Mouse (Mus musculus) midbrain, embryonic 11.5 days (tissue): ENCODE measurements around the gene Dnah14. TPM values are rescaled to one million over a fixed set of nuclear protein-coding genes. Genes with fewer than 3 reads are reported as not detected.

Source experiments
- ATAC-seq: fragments of 200-750 bp; cut with Nextera tagmentation; 2 replicates; pipeline ENCODE4 v1.8.0; 2017; ENCODE audit warnings: moderate TSS enrichment, moderate library complexity; ENCODE audit not compliant: low FRiP score
- DNase-seq: peaks from one replicate; pipeline ENCODE4 v3.0.0; 2015; ENCODE audit warnings: low spot score; ENCODE audit errors: missing footprints
- H3K27ac ChIP-seq: fragments of 300-500 bp; sonication (generic); 2 replicates; pipeline ENCODE4 v1.5.1; 2014; ENCODE audit warnings: low read depth, low read length
- H3K27me3 ChIP-seq: fragments of 300-500 bp; sonication (generic); 2 replicates; pipeline ENCODE4 v1.6.1; 2014; ENCODE audit warnings: mild to moderate bottlenecking, low read length, moderate library complexity, mixed read lengths; ENCODE audit not compliant: control insufficient read depth, insufficient read depth
- H3K36me3 ChIP-seq: fragments of 300-500 bp; sonication (generic); 2 replicates; pipeline ENCODE4 v1.6.1; 2014; ENCODE audit warnings: mild to moderate bottlenecking, low read length, moderate library complexity, mixed read lengths; ENCODE audit not compliant: control insufficient read depth, insufficient read depth
- H3K4me1 ChIP-seq: fragments of 300-500 bp; sonication (generic); 2 replicates; pipeline ENCODE4 v1.6.1; 2014; ENCODE audit warnings: low read length; ENCODE audit not compliant: control insufficient read depth, insufficient read depth
- H3K4me2 ChIP-seq: fragments of 300-500 bp; sonication (generic); 2 replicates; pipeline ENCODE4 v1.6.1; 2014; ENCODE audit warnings: mild to moderate bottlenecking, moderate library complexity
- H3K4me3 ChIP-seq: fragments of 300-500 bp; sonication (generic); 2 replicates; pipeline ENCODE4 v1.5.1; 2014; ENCODE audit warnings: low read depth, low read length
- H3K9ac ChIP-seq: fragments of 300-500 bp; sonication (generic); 2 replicates; pipeline ENCODE4 v1.6.1; 2014; ENCODE audit warnings: low read length
- H3K9me3 ChIP-seq: fragments of 300-500 bp; sonication (generic); 2 replicates; pipeline ENCODE4 v1.6.1; 2016; ENCODE audit warnings: low read length; ENCODE audit not compliant: control insufficient read depth
- WGBS: fragments of 180-500 bp; shearing (Covaris S2); extraction: QIAGEN DNeasy Blood & Tissue Kit; methylation state at CpG from one replicate; pipeline ENCODE4 v1.1.7; 2014; 5-methylcytosine and 5-hydroxymethylcytosine counted together
- polyA plus RNA-seq: library from polyadenylated mRNA; unstranded; fragments of >200 nt; fragmentation: Nextera tagmentation; extraction: Ambion mirVana; gene quantifications from 2 replicates; pipeline ENCODE4 v1.2.1, GENCODE M21; 2014

The Dnah14 gene
- polyA plus RNA-seq, 1 experiment from 2014 or later, result 2.7 TPM

DNA sequence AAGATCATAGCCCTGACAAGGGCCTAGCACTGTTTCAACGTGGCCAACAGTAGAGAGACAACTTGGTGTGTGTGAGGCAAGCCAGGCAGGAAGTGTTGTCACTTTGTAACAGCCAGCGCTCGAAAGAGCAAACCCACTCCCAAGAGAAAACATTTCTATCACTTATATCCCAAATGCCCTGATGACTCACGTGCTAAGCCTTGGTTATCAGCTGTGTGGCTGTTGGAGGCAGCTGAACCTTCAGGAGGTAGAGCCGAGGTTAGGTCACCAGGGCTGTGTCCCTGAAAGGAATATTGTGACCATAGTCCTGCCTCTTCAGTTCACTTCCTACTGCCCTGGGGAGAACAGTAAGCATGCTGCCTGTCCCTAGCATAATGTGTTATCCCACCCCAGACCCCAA, 25.5 kb upstream of the Dnah14 start:
- Histone ChIP-seq H3K36me3 (no peaks in the 10 kb centered on the region), H3K27ac (no peak overlapping the region), H3K4me3 (no peak overlapping the region), H3K9me3 (no peaks in the 10 kb centered on the region), H3K4me2 (no peak overlapping the region), H3K9ac (no peak overlapping the region), H3K27me3 (no peaks in the 10 kb centered on the region), H3K4me1 (no peaks in the 10 kb centered on the region)
- WGBS, result 70% methylated on average over 5 of the region's 5 CpGs
- no peak for DNase-seq
- ATAC-seq, result no peak

DNA sequence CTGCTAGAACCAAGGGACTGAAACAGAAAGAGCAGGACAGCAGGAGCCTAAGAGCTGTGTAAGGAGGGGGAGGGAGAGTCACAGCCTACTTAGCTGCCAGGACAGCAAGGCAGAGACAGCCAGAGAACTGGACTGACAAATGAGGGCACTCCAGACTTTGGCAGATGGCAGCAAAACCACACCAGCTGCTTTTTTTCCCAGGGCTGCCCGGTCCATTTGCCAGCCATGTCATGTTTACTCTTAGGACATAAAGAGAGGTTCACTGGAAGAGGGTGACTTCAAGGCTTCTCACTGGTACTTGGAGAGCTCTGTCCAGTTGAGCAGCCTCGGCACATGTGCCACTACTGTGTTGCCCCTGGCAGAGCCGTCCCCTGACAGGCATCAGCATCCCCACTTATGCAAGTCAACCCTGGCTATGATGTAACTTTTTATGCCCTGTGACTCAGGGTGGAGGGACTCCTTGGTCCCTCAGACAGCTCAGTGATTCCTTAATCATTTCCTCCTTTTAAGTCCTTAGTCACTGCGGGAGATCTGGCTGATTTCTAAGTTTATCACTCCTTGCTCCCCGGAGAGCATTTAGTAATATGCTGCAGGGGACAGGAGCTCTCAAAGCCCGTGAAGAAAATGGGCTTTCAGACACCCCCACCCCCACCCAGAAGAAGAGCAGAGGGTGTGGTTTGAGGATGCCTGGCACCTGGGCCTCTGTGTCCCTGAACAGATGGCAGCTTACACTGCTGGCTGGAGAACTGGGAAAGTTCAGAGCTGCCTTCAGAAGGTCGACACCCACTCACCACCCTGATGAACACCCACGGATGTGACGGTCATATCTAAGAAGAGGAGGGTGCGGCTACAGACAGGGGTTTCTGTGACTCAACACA, 23.6 kb upstream of the Dnah14 start:
- DNase-seq, result peak; percentile 62
- ATAC-seq, result no peak
- H3K9me3 ChIP-seq, result no peaks in the 10 kb centered on the region
- H3K9ac ChIP-seq, result no peak overlapping the region
- no peak overlapping the region for H3K4me2 ChIP-seq
- 46% methylated on average over 10 of the region's 10 CpGs for WGBS
- H3K4me1 ChIP-seq, result no peaks in the 10 kb centered on the region
- no peaks in the 10 kb centered on the region for H3K27me3 ChIP-seq
- no peak overlapping the region for H3K27ac ChIP-seq
- no peaks in the 10 kb centered on the region for H3K36me3 ChIP-seq
- H3K4me3 ChIP-seq, result no peak overlapping the region

DNA sequence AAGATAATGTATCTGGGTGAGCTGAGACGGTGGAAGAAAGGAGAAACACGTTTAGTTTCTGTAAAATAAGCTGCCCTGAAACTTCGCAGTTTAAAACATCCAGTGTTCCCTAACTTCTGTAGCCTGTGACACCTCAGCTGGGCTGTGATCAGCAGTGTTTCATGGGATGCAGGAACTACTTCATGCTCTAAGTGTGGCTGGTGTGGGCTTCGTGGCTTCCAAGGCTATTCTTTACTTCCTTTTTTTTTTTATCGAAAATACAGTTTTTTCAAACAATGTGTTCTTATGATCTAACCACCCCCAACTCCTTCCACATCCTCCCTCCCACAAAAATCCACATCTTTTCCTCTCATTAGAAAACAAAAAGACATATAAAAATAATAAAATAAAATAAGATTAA, 20.9 kb upstream of the Dnah14 start:
- DNase-seq (no peak), ATAC-seq (no peak)
- no peak overlapping the region for H3K4me3 ChIP-seq
- H3K36me3 ChIP-seq, result no peaks in the 10 kb centered on the region
- no peak overlapping the region for H3K4me2 ChIP-seq
- no peaks in the 10 kb centered on the region for H3K9me3 ChIP-seq
- no peaks in the 10 kb centered on the region for H3K4me1 ChIP-seq
- 89% methylated on average over 5 of the region's 5 CpGs for WGBS
- H3K27ac ChIP-seq, result no peak overlapping the region
- no peak overlapping the region for H3K9ac ChIP-seq
- no peaks in the 10 kb centered on the region for H3K27me3 ChIP-seq

DNA sequence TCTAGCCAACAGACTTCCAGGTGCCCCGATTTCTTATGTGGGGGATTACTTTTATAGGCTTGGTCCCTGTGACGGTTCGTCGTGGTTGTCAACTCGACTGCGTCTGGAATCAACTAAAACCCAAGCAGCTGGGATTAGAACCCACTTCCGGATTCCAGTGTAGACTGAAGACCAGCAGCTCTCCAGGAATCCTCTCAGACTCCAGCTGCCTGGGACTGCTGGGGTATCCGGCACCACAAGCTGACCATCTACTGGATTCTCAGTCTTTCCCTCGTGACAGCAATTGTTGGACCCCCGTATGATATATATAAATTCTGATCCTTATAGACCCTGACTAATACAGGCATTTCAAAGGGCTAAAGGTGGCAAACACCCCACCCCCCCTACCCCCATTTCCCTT, 16.7 kb upstream of the Dnah14 start:
- no peak for ATAC-seq
- peak; percentile 53 for DNase-seq
- 79% methylated on average over 10 of the region's 10 CpGs for WGBS
- no peak overlapping the region for H3K4me3 ChIP-seq
- no peak overlapping the region for H3K9ac ChIP-seq
- H3K27ac ChIP-seq, result no peak overlapping the region
- H3K4me1 ChIP-seq, result no peaks in the 10 kb centered on the region
- no peaks in the 10 kb centered on the region for H3K36me3 ChIP-seq
- H3K4me2 ChIP-seq, result no peak overlapping the region
- no peaks in the 10 kb centered on the region for H3K9me3 ChIP-seq
- H3K27me3 ChIP-seq, result no peaks in the 10 kb centered on the region

DNA sequence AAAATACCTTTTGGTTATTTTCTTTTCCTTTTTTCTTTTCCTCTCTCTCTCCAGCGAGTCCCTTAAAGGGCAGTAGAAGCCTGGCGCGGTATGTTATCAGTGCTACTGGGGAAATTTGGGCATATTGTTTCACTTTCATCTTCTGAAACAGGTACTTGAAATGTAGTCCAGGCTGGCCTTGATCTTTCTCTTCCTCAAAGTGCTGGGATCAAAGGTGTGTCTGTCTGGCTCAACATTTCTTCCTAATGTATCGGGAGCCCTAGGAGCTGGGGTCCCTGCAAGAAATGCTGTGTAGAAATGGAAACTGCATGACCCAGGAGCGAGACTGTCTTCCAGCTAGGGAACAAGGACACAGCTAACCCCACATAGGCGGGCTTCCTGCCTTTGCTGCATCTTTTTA, 16.0 kb upstream of the Dnah14 start:
- peak; percentile 59 for DNase-seq
- Histone ChIP-seq H3K9ac (no peak overlapping the region), H3K4me3 (no peak overlapping the region), H3K27ac (no peak overlapping the region), H3K4me1 (no peaks in the 10 kb centered on the region), H3K36me3 (no peaks in the 10 kb centered on the region), H3K9me3 (no peaks in the 10 kb centered on the region), H3K27me3 (no peaks in the 10 kb centered on the region), H3K4me2 (no peak overlapping the region)
- ATAC-seq, result no peak
- WGBS, result 90% methylated on average over 6 of the region's 6 CpGs

DNA sequence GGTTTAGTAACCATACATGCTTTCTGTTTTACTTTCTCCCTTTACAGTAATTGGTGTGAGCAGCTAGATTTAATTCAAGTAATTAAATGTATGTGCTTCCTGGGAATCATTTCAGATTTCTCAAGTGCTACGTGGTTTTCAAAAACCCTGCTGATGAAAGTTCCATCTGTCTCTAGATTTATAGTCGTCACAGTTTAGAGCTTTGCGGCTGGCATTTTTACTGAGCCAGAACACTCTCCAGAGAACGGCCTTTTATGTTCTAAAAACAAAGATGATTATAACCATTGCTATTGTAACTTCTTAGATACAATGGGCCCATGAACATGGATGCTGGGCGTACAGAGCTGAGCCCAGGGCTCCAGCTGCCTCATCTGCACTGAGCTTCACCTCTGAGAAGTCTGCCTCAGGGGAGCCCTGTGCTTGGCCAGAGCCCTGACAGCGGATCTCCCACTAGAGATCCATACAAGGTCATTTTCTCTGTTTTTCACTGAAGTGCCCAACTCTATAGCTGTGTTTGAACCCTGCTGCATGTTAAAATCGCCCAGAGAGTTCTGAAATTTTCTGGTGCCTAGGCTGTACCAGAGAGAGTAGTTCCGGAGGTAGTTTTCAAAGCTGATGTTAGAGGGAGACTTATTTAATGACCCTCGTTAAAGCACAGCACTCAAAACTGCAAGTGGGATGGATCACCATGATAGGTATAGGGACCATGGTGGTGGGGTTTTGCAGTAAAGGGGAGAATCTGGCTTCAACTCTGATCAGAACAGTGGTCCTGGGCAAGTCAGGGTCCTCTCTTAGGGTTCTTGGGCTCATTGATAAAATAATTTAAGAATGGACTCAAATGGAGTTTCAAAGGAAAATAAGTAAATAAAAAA, 15.2 kb upstream of the Dnah14 start:
- Histone ChIP-seq H3K27me3 (no peaks in the 10 kb centered on the region), H3K4me1 (no peaks in the 10 kb centered on the region), H3K4me2 (no peak overlapping the region), H3K27ac (no peak overlapping the region), H3K36me3 (no peaks in the 10 kb centered on the region), H3K4me3 (no peak overlapping the region), H3K9me3 (no peaks in the 10 kb centered on the region), H3K9ac (no peak overlapping the region)
- DNase-seq (peak; percentile 41), ATAC-seq (no peak)
- 71% methylated on average over 9 of the region's 9 CpGs for WGBS

DNA sequence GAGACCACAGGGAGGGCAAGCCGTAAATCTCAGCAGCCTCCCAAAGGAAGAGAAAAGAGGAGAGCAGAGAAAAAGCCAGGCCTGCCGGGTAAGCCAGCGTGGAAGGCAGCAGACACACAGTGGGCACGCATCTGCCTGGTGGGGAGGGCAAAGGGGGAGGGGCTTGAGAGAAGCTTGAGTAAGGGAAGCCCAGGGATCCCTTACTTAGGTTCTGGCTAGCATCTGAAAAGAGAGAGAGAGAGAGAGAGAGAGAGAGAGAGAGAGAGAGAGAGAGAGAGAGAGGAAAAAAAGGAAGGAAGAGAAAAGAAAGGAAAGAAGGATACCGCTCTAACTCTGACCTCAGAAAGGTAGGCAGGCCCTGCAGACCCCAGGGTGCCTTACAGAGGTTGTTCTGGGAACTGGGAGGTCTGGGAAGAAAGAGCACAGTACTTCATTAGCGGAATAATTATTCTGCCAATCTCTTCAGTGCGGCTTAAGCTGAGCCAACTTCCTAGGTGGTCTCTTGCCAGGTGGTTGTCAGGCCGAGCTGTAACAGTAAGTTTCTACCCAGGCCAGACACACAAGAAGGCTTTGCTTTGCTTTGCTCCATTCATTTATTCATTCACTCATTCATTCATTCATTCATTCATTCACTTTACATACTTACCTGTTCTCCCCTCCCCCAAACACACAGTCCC, 14.5 kb upstream of the Dnah14 start:
- no peak for DNase-seq
- Histone ChIP-seq H3K9ac (no peak overlapping the region), H3K27ac (no peak overlapping the region), H3K36me3 (no peaks in the 10 kb centered on the region), H3K4me2 (no peak overlapping the region), H3K9me3 (no peaks in the 10 kb centered on the region), H3K4me3 (no peak overlapping the region), H3K27me3 (no peaks in the 10 kb centered on the region), H3K4me1 (no peaks in the 10 kb centered on the region)
- WGBS, result 13% methylated on average over 8 of the region's 8 CpGs
- no peak for ATAC-seq

DNA sequence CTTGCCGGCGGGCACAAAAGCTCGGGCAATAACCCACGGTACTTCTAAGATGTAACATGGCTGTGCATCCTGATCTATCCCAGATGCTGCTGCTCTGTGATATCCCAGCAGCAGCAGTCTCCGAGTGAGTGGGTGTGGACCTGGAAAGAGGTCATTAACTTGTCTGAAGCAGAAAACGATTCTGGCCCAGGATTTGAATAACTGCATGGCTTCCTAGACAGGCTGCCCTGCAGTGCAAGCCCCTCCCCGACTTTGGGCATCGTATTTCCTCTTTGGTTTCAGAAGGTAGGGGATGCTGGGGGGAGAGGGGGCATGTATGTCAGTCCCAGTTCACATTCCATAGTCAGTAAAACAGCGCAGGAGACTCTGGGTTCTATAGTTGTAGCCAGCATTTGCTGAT, 6.9 kb upstream of the Dnah14 start:
- no peaks in the 10 kb centered on the region for H3K36me3 ChIP-seq
- no peak overlapping the region for H3K4me2 ChIP-seq
- H3K9ac ChIP-seq, result no peak overlapping the region
- H3K9me3 ChIP-seq, result no peaks in the 10 kb centered on the region
- no peaks in the 10 kb centered on the region for H3K27me3 ChIP-seq
- no peak for DNase-seq
- H3K4me3 ChIP-seq, result no peak overlapping the region
- 80% methylated on average over 9 of the region's 9 CpGs for WGBS
- no peaks in the 10 kb centered on the region for H3K4me1 ChIP-seq
- ATAC-seq, result no peak
- H3K27ac ChIP-seq, result no peak overlapping the region

DNA sequence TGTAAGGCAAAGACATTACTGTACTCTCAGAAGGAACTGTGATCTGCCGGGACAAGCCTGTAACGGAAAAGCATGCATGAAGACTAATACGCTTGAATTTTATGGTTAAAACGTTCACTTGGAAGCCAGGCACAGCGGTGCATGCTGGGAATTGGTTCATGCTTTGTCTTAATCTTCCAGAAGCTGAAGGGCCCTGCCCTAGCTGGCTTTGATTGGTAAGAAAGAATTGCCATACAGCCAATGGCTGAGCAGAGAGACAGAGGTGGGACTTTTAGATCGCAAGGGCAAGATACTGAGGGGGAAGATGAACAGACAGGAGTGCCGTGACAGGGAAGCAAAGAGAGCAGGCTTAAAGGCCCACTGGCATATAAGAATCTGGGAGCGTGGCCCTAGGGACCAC, 6.8 kb downstream of the Dnah14 start:
- ATAC-seq (no peak), DNase-seq (no peak)
- no peak overlapping the region for H3K27ac ChIP-seq
- H3K4me3 ChIP-seq, result no peak overlapping the region
- H3K4me1 ChIP-seq, result no peaks in the 10 kb centered on the region
- WGBS, result 61% methylated on average over 8 of the region's 8 CpGs
- no peak overlapping the region for H3K9ac ChIP-seq
- no peaks in the 10 kb centered on the region for H3K36me3 ChIP-seq
- no peaks in the 10 kb centered on the region for H3K27me3 ChIP-seq
- no peaks in the 10 kb centered on the region for H3K9me3 ChIP-seq
- H3K4me2 ChIP-seq, result no peak overlapping the region
